In genomic region chr11:117551926-117552325, GRCm38 (mm10) we compare ENCODE assay signal across 13 mouse cellular contexts.
DNase-seq lines count a peak whose midpoint lies in the region; ATAC-seq lines count a peak whose summit lies in the region.
"Had no signal": no experiment of that assay in that cellular context is flagged by ENCODE, and none has a peak within 500 bp of the region (broad histone marks: within the 10 kb centered on the region; RNA-seq: fewer than 3 reads in every experiment).

No protein-coding gene starts in this region.

- no peak overlapping the region for H3K9ac ChIP-seq in hindbrain, embryonic 16.5 days (ENCODE audit: low read depth, low read length)
- no peak overlapping the region for H3K9ac ChIP-seq in hindbrain, embryonic 11.5 days (ENCODE audit: low read depth, low read length)
- no peak overlapping the region for H3K9ac ChIP-seq in midbrain, embryonic 16.5 days (ENCODE audit: low read depth, low read length)
- H3K9ac ChIP-seq in midbrain, embryonic 13.5 days (replicated peaks): no peak overlapping the region
- H3K9ac ChIP-seq: liver, embryonic 13.5 days had no signal

- H3K4me2 ChIP-seq in hindbrain, embryonic 16.5 days (ENCODE audit: low read length): no peak overlapping the region
- H3K4me2 ChIP-seq in hindbrain, embryonic 11.5 days (replicated peaks; ENCODE audit: low read depth, low read length): no peak overlapping the region
- no peak overlapping the region for H3K4me2 ChIP-seq in midbrain, embryonic 16.5 days (ENCODE audit: low read length)
- H3K4me2 ChIP-seq in midbrain, embryonic 13.5 days (replicated peaks): no peak overlapping the region
- H3K4me2 ChIP-seq: liver, embryonic 13.5 days had no signal

- H3K36me3 ChIP-seq in hindbrain, embryonic 16.5 days (ENCODE audit: control insufficient read depth, insufficient read depth, low read length): no peaks in the 10 kb centered on the region
- H3K36me3 ChIP-seq in hindbrain, embryonic 11.5 days (ENCODE audit: control insufficient read depth, insufficient read depth, low read length): no peaks in the 10 kb centered on the region
- H3K36me3 ChIP-seq in midbrain, embryonic 16.5 days (ENCODE audit: control insufficient read depth, insufficient read depth, low read length): no peaks in the 10 kb centered on the region
- H3K36me3 ChIP-seq in midbrain, embryonic 13.5 days: no peaks in the 10 kb centered on the region
- H3K36me3 ChIP-seq: liver, embryonic 13.5 days had no signal

- H3K27ac ChIP-seq in hindbrain, embryonic 16.5 days (ENCODE audit: low read depth, low read length): peak overlapping the region; percentile 8
- H3K27ac ChIP-seq in hindbrain, embryonic 11.5 days (ENCODE audit: low read depth, low read length): no peak overlapping the region
- peak overlapping the region; percentile 39; the same call in 1 of the 2 replicates for H3K27ac ChIP-seq in midbrain, embryonic 16.5 days (ENCODE audit: low read length)
- H3K27ac ChIP-seq in midbrain, embryonic 13.5 days: no peak overlapping the region
- H3K27ac ChIP-seq: heart, adult 2 months; liver, embryonic 13.5 days had no signal

- ATAC-seq in hindbrain, embryonic 16.5 days: peak; percentile 60; the same call in 1 of the 2 replicates
- ATAC-seq in hindbrain, embryonic 11.5 days (ENCODE audit: low FRiP score): no peak
- ATAC-seq in midbrain, embryonic 16.5 days: peak; percentile 63
- no peak for ATAC-seq in midbrain, embryonic 13.5 days

- 75% methylated on average over 5 of the region's 5 CpGs for WGBS in hindbrain, embryonic 16.5 days
- 94% methylated on average over 5 of the region's 5 CpGs for WGBS in hindbrain, embryonic 11.5 days
- 80% methylated on average over 5 of the region's 5 CpGs for WGBS in midbrain, embryonic 16.5 days
- WGBS in midbrain, embryonic 13.5 days: 90% methylated on average over 5 of the region's 5 CpGs

- no peaks in the 10 kb centered on the region for H3K27me3 ChIP-seq in hindbrain, embryonic 16.5 days (replicated peaks; ENCODE audit: control insufficient read depth, insufficient read depth, low read length)
- no peaks in the 10 kb centered on the region for H3K27me3 ChIP-seq in hindbrain, embryonic 11.5 days (ENCODE audit: control insufficient read depth, insufficient read depth, low read length)
- H3K27me3 ChIP-seq in midbrain, embryonic 16.5 days (ENCODE audit: control insufficient read depth, insufficient read depth, low read depth, low read length): no peaks in the 10 kb centered on the region
- no peaks in the 10 kb centered on the region for H3K27me3 ChIP-seq in midbrain, embryonic 13.5 days
- H3K27me3 ChIP-seq: liver, embryonic 13.5 days had no signal

- H3K4me1 ChIP-seq in hindbrain, embryonic 16.5 days (ENCODE audit: control insufficient read depth, insufficient read depth, low read depth, low read length): peaks cover 9% of the 10 kb centered on the region
- no peaks in the 10 kb centered on the region for H3K4me1 ChIP-seq in hindbrain, embryonic 11.5 days (replicated peaks; ENCODE audit: control insufficient read depth, insufficient read depth, low read length)
- peaks cover 8% of the 10 kb centered on the region for H3K4me1 ChIP-seq in midbrain, embryonic 16.5 days (ENCODE audit: control insufficient read depth, insufficient read depth, low read length)
- H3K4me1 ChIP-seq in midbrain, embryonic 13.5 days (replicated peaks): peaks cover 10% of the 10 kb centered on the region; the same call in 1 of the 2 replicates
- H3K4me1 ChIP-seq: liver, embryonic 13.5 days had no signal

- no peaks in the 10 kb centered on the region for H3K9me3 ChIP-seq in hindbrain, embryonic 16.5 days (ENCODE audit: control insufficient read depth, low read length)
- no peaks in the 10 kb centered on the region for H3K9me3 ChIP-seq in hindbrain, embryonic 11.5 days (ENCODE audit: control insufficient read depth, low read length)
- no peaks in the 10 kb centered on the region for H3K9me3 ChIP-seq in midbrain, embryonic 16.5 days (replicated peaks; ENCODE audit: control insufficient read depth, low read length, poor library complexity, severe bottlenecking)
- H3K9me3 ChIP-seq in midbrain, embryonic 13.5 days: no peaks in the 10 kb centered on the region
- H3K9me3 ChIP-seq: liver, embryonic 13.5 days had no signal

- DNase-seq in hindbrain, embryonic 11.5 days (ENCODE audit: low spot score): no peak
- DNase-seq in layer of hippocampus, postnatal 14 days (ENCODE audit: low spot score in 2 of 2): peak; percentile 26 to 74
- no peak for DNase-seq in thymus, postnatal 4 days
- DNase-seq in adrenal gland, postnatal 10 days: no peak
- DNase-seq: adrenal gland, adult 8-10 months; heart, adult 2 months; kidney, adult 2 months; kidney, postnatal 4 days; liver, embryonic 13.5 days; thymus, adult 18-20 months had no signal

- H3K4me3 ChIP-seq in hindbrain, embryonic 16.5 days (ENCODE audit: low read length): no peak overlapping the region
- no peak overlapping the region for H3K4me3 ChIP-seq in hindbrain, embryonic 11.5 days (ENCODE audit: low read depth, low read length)
- no peak overlapping the region for H3K4me3 ChIP-seq in midbrain, embryonic 16.5 days (ENCODE audit: low read depth, low read length)
- H3K4me3 ChIP-seq in midbrain, embryonic 13.5 days (replicated peaks): no peak overlapping the region
- H3K4me3 ChIP-seq: heart, adult 2 months; liver, embryonic 13.5 days had no signal

Comparison
In these comparisons a context has a peak if more than half of its experiments do, and no peak if none do; other contexts are left out.
1. ATAC-seq: peak in hindbrain, embryonic 16.5 days (single experiment) and midbrain, embryonic 16.5 days (single experiment); none in hindbrain, embryonic 11.5 days (single experiment) and midbrain, embryonic 13.5 days (single experiment).
2. H3K27ac ChIP-seq: peak in hindbrain, embryonic 16.5 days (single experiment) and midbrain, embryonic 16.5 days (single experiment); none in hindbrain, embryonic 11.5 days (single experiment) and midbrain, embryonic 13.5 days (single experiment).
3. DNase-seq: peak in layer of hippocampus, postnatal 14 days (2 of 2); none in hindbrain, embryonic 11.5 days (single experiment), thymus, postnatal 4 days (single experiment) and adrenal gland, postnatal 10 days (single experiment).